In genomic region chrX:57506247-57506646, GRCm38 (mm10) we compare ENCODE assay signal across 40 mouse cellular contexts. TPM values are rescaled to one million over a fixed set of nuclear protein-coding genes. Genes with fewer than 3 reads are reported as not detected.
"Had no signal": no experiment of that assay in that cellular context is flagged by ENCODE, and none has a peak within 500 bp of the region (broad histone marks: within the 10 kb centered on the region; RNA-seq: fewer than 3 reads in every experiment).

No protein-coding gene starts in this region.

- H3K27ac ChIP-seq: limb, embryonic 10.5 days; limb, embryonic 12.5 days; limb, embryonic 13.5 days; limb, embryonic 15.5 days; liver, embryonic 12.5 days; liver, embryonic 13.5 days; liver, embryonic 14.5 days; liver, embryonic 15.5 days; lung, embryonic 15.5 days; macrophage; midbrain, embryonic 10.5 days; midbrain, embryonic 12.5 days; midbrain, embryonic 13.5 days; midbrain, embryonic 15.5 days; neural tube, embryonic 12.5 days had no signal

- ATAC-seq: liver, embryonic 12.5 days; liver, postnatal 0 days; lung, postnatal 0 days; midbrain, embryonic 13.5 days; midbrain, embryonic 15.5 days; midbrain, embryonic 16.5 days had no signal

- H3K9ac ChIP-seq: limb, embryonic 12.5 days; limb, embryonic 13.5 days; limb, embryonic 15.5 days; liver, embryonic 12.5 days; liver, embryonic 13.5 days; liver, embryonic 14.5 days; liver, embryonic 15.5 days; liver, postnatal 0 days; lung, embryonic 14.5 days; lung, embryonic 15.5 days; midbrain, embryonic 12.5 days; midbrain, embryonic 13.5 days; midbrain, embryonic 15.5 days; neural tube, embryonic 12.5 days had no signal

- H3K36me3 ChIP-seq: limb, embryonic 10.5 days; limb, embryonic 12.5 days; limb, embryonic 13.5 days; limb, embryonic 15.5 days; liver, embryonic 12.5 days; liver, embryonic 13.5 days; liver, embryonic 15.5 days; lung, embryonic 15.5 days; midbrain, embryonic 10.5 days; midbrain, embryonic 12.5 days; midbrain, embryonic 13.5 days; midbrain, embryonic 15.5 days; neural tube, embryonic 12.5 days had no signal

- H3K4me1 ChIP-seq: limb, embryonic 10.5 days; limb, embryonic 12.5 days; limb, embryonic 13.5 days; limb, embryonic 15.5 days; liver, embryonic 12.5 days; liver, embryonic 13.5 days; liver, embryonic 15.5 days; lung, embryonic 15.5 days; midbrain, embryonic 10.5 days; midbrain, embryonic 12.5 days; midbrain, embryonic 13.5 days; midbrain, embryonic 15.5 days; neural tube, embryonic 12.5 days had no signal

- H3K9me3 ChIP-seq: limb, embryonic 10.5 days; limb, embryonic 12.5 days; limb, embryonic 13.5 days; limb, embryonic 15.5 days; liver, embryonic 12.5 days; liver, embryonic 13.5 days; liver, embryonic 15.5 days; lung, embryonic 15.5 days; midbrain, embryonic 10.5 days; midbrain, embryonic 12.5 days; midbrain, embryonic 13.5 days; midbrain, embryonic 15.5 days; neural tube, embryonic 12.5 days had no signal

- H3K4me3 ChIP-seq: limb, embryonic 10.5 days; limb, embryonic 12.5 days; limb, embryonic 13.5 days; limb, embryonic 15.5 days; liver, embryonic 12.5 days; liver, embryonic 13.5 days; liver, embryonic 15.5 days; lung, embryonic 15.5 days; megakaryocyte, embryonic 14.5 days; midbrain, embryonic 10.5 days; midbrain, embryonic 12.5 days; midbrain, embryonic 13.5 days; midbrain, embryonic 15.5 days; myocyte; neural tube, embryonic 12.5 days had no signal

- H3K4me2 ChIP-seq: limb, embryonic 12.5 days; limb, embryonic 13.5 days; limb, embryonic 15.5 days; liver, embryonic 11.5 days; liver, embryonic 12.5 days; liver, embryonic 13.5 days; liver, embryonic 15.5 days; lung, embryonic 14.5 days; lung, embryonic 15.5 days; midbrain, embryonic 11.5 days; midbrain, embryonic 12.5 days; midbrain, embryonic 13.5 days; midbrain, embryonic 15.5 days; neural tube, embryonic 12.5 days had no signal

- DNase-seq: left cerebral cortex, postnatal 4 days; liver; liver, embryonic 13.5 days; liver, postnatal 0 days; lung, adult 18-20 months; lung, adult 2 months; lung, embryonic 14.5 days; lung, postnatal 10 days; lung, postnatal 14 days; lung, postnatal 36 days; lung, postnatal 4 days; midbrain, embryonic 14.5 days had no signal

- H3K27me3 ChIP-seq: midbrain, embryonic 15.5 days had no signal

RNA-seq across cellular contexts. Expression of gene Gpr101, which starts 2.7 kb away (rescaled TPM):
- total RNA-seq: liver, adult 2 months; megakaryocyte, adult 5-6 weeks; megakaryocyte-erythroid progenitor cell, adult 5-6 weeks; monocyte, adult 5-6 weeks had no signal
- polyA plus RNA-seq: limb, embryonic 10.5 days; limb, embryonic 11.5 days; limb, embryonic 12.5 days; limb, embryonic 13.5 days; limb, embryonic 15.5 days; liver, adult 2 months; liver, embryonic 11.5 days; liver, embryonic 12.5 days; liver, embryonic 13.5 days; liver, embryonic 14.5 days; liver, embryonic 15.5 days; liver, embryonic 16.5 days; liver, postnatal 0 days; lung, adult 2 months; lung, embryonic 14.5 days; lung, embryonic 15.5 days; lung, embryonic 16.5 days; lung, postnatal 0 days; macrophage; midbrain, embryonic 10.5 days; myocyte; neural tube, embryonic 11.5 days; neural tube, embryonic 12.5 days had no signal
